Mouse (Mus musculus) liver, adult 2 months (tissue): Measurements from ENCODE around the gene Alox5ap. TPM values are rescaled to one million over a fixed set of nuclear protein-coding genes. Genes with fewer than 3 reads are reported as not detected.
A peak's percentile ranks its signal among the peaks of the same experiment; 100 is the strongest.

Experiments
- DNase-seq: peaks from one replicate; pipeline ENCODE4 v3.0.0-alpha.2; 2011; ENCODE audit warnings: low read depth, low spot score; ENCODE audit errors: extremely low read depth
- H3K27ac ChIP-seq: fragments of 200-500 bp; replicated peaks from 2 replicates; pipeline ENCODE4 v1.5.1; 2012; ENCODE audit warnings: low read depth, mild to moderate bottlenecking, control low read depth, inconsistent platforms, low read length; ENCODE audit not compliant: insufficient read depth
- H3K27me3 ChIP-seq: fragments of 200-500 bp; 2 replicates; pipeline ENCODE4 v1.6.1; 2012; ENCODE audit warnings: mild to moderate bottlenecking, moderate library complexity, low read length, inconsistent platforms; ENCODE audit not compliant: control insufficient read depth, insufficient read depth
- H3K36me3 ChIP-seq: fragments of 200-500 bp; 2 replicates; pipeline ENCODE4 v1.6.1; 2012; ENCODE audit warnings: low read length, inconsistent platforms; ENCODE audit not compliant: control insufficient read depth, insufficient read depth
- H3K4me1 ChIP-seq: fragments of 200-500 bp; 2 replicates; pipeline ENCODE4 v1.6.1; 2011; ENCODE audit warnings: low read length; ENCODE audit not compliant: control insufficient read depth, insufficient read depth
- H3K4me3 ChIP-seq: fragments of 200-500 bp; 2 replicates; pipeline ENCODE4 v1.5.1; 2011; ENCODE audit warnings: low read depth, mild to moderate bottlenecking, control low read depth, low read length, moderate library complexity; ENCODE audit not compliant: insufficient read depth
- H3K79me2 ChIP-seq: fragments of 200-500 bp; 2 replicates; pipeline ENCODE4 v1.6.1; 2012; ENCODE audit warnings: inconsistent platforms, mild to moderate bottlenecking, low read length, moderate library complexity; ENCODE audit not compliant: control insufficient read depth, insufficient read depth
- H3K9ac ChIP-seq: fragments of 200-500 bp; 2 replicates; pipeline ENCODE4 v1.6.1; 2012; ENCODE audit warnings: low read depth, mild to moderate bottlenecking, control low read depth, inconsistent platforms, low read length
- CTCF ChIP-seq: fragments of 200-500 bp; IDR thresholded peaks from 2 replicates; pipeline ENCODE4 v1.5.1; 2011; ENCODE audit warnings: low read depth, low read length, control low read depth
- POLR2A ChIP-seq: fragments of 200-500 bp; IDR thresholded peaks from 2 replicates; pipeline ENCODE4 v1.6.1; 2011; ENCODE audit warnings: low read length, control low read depth; ENCODE audit not compliant: insufficient read depth; ENCODE audit errors: extremely low read depth
- WGBS: fragments of 180-500 bp; shearing (Covaris S2); methylation state at CpG from one replicate; pipeline ENCODE4 v1.1.7; 2018; 5-methylcytosine and 5-hydroxymethylcytosine counted together
- polyA plus RNA-seq: library from polyadenylated mRNA; depleted of rRNA; stranded (reverse); fragments of >200 nt; gene quantifications from 2 replicates; pipeline ENCODE4 v1.2.3, GENCODE M21; 2012
- total RNA-seq: library from RNA; depleted of rRNA; stranded (reverse); fragments of >200 nt; gene quantifications from 2 replicates; pipeline ENCODE4 v1.2.3, GENCODE M21; 2014

Alox5ap gene
- total and polyA plus RNA-seq, 2 experiments: 3.8 to 6.4 TPM

DNA sequence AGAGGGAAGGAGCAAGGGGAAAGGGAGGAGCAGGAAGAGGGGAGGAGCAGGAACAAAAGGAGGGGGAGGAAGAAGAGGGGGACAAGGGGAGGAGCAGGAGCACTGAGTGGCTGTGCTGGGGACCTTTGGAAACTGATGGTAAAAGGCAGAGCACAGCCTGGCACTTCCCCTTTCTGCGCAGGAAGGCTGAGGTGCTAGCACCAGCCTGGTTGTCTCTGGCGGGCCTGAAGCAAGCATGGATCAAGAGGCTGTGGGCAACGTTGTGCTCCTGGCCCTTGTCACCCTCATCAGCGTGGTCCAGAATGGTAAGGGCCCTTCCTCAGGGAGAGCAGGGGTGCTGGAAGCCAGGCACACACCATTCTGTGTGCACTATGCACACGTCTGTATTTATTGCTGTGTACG is 312 bp downstream of the Alox5ap start:
- H3K27ac ChIP-seq: no peak overlapping the region
- H3K4me3 ChIP-seq: peak overlapping the region; percentile 44
- DNase-seq: no peak
- TF ChIP-seq POLR2A: no peak
- no peak for TF ChIP-seq CTCF
- WGBS: 61% methylated on average over 6 of the region's 6 CpGs
- H3K4me1 ChIP-seq: no peaks in the 10 kb centered on the region
- peak overlapping the region; percentile 49; the same call in 1 of the 2 replicates for H3K9ac ChIP-seq
- H3K36me3 ChIP-seq: no peaks in the 10 kb centered on the region
- H3K79me2 ChIP-seq: no peaks in the 10 kb centered on the region
- H3K27me3 ChIP-seq: no peaks in the 10 kb centered on the region

DNA sequence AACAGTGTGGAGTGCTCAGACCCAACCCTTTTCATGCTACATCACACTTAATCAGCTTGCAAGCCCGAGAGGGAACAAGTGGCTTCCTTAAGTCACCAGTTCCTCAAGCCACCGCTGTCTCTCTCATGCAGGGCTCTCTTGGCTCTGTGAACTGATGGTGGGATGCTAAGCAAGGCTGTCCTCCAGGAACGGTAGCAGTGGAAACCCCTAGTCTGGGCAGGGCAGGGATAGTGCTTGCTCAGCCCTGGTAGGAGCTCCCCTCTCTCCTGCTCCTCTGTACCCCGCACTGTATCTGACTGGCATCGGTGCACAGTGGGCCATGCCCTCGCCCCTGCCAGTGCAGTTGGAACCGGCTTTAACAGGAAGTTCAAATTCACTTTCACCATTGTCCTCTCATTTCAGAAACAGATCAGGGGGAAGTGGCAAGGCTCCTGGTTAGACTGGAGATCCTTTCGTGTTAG is 2.2 kb downstream of the Alox5ap start:
- H3K36me3 ChIP-seq: no peaks in the 10 kb centered on the region
- no peaks in the 10 kb centered on the region for H3K4me1 ChIP-seq
- DNase-seq: no peak
- no peak overlapping the region for H3K27ac ChIP-seq
- WGBS: 65% methylated on average over 8 of the region's 8 CpGs
- H3K79me2 ChIP-seq: no peaks in the 10 kb centered on the region
- H3K9ac ChIP-seq: no peak overlapping the region
- H3K27me3 ChIP-seq: no peaks in the 10 kb centered on the region
- peak overlapping the region; percentile 24; the same call in 1 of the 2 replicates for H3K4me3 ChIP-seq
- TF ChIP-seq POLR2A (no peak), CTCF (no peak)

DNA sequence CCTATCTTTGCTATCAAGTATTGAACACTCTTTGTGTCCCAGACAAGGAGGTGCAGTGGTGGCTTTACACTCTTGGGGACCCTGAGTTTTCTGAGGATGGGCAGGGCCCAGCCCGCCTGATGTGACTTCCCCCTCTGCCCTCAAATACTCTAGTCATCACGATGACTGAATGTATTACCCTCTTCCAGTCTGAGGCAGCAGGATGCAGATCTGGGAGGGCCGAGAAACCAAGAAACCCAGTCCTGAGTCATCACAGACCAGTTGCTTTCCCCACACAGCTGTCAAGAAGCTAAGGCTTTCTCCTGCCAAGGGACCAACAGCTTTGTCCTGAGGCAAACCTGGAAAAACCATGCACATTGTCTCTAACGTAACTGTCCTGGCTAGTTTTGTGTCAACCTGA is 2.9 kb downstream of the Alox5ap start:
- WGBS: 77% methylated on average over 4 of the region's 4 CpGs
- Histone ChIP-seq H3K9ac (no peak overlapping the region), H3K27ac (0 out of 2 replicates have a peak overlapping the region, but pooled peaks have one; percentile 14)

DNA sequence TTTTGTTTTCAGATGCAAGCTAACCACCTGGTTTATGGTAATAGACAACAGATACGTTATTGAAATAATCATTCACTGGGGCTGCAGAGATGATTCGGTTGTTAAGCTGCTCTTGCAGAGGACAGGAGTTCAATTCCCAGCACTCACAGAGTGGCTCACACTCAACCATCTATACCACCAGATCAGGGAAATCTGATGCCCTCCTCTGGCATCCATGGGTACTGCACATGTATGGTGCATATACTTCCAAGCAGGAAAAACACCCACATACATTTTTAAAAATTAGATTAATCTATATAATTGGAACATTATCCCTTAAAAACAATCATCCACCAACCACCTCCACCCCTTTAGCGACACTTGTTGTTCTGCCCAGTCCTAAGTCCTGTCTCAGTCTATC is 6.7 kb downstream of the Alox5ap start:
- TF ChIP-seq CTCF: no peak
- no peak for TF ChIP-seq POLR2A
- WGBS: 99% methylated on average over 3 of the region's 3 CpGs
- no peak overlapping the region for H3K27ac ChIP-seq

More for the DNA sequence above, 2.9 kb downstream of the Alox5ap start:
- no peak for DNase-seq
- Histone ChIP-seq H3K79me2 (no peaks in the 10 kb centered on the region), H3K27me3 (no peaks in the 10 kb centered on the region), H3K36me3 (no peaks in the 10 kb centered on the region), H3K4me1 (no peaks in the 10 kb centered on the region), H3K4me3 (no peak overlapping the region)
- TF ChIP-seq POLR2A (no peak), CTCF (no peak)

DNA sequence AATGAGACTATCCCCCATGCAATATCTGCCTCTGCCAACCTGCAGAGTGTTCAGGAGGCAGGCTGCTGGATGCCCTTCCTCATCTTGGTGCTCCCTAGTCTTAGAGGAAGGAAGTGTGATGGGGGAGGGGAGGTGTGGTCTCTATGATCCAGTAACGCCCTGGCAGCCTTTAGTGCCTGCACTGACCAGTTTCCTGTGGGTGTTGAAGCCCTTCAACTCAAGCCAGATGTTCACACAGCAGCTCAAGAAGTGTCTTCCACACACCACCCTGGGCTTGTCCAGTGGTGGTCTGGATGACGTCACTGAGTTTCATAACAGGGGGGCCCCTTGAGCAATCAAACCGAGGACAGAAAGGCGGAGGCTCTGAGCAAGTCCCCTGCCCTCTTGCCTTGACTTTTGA is 8.0 kb downstream of the Alox5ap start:
- no peak overlapping the region for H3K9ac ChIP-seq
- no peak for TF ChIP-seq POLR2A
- no peak for TF ChIP-seq CTCF
- H3K79me2 ChIP-seq: no peaks in the 10 kb centered on the region
- no peaks in the 10 kb centered on the region for H3K27me3 ChIP-seq
- no peak overlapping the region for H3K27ac ChIP-seq
- H3K4me1 ChIP-seq: no peaks in the 10 kb centered on the region
- no peaks in the 10 kb centered on the region for H3K36me3 ChIP-seq
- peak; percentile 23 for DNase-seq
- WGBS: 73% methylated on average over 4 of the region's 4 CpGs
- no peak overlapping the region for H3K4me3 ChIP-seq

More for the DNA sequence above, 6.7 kb downstream of the Alox5ap start:
- no peaks in the 10 kb centered on the region for H3K4me1 ChIP-seq
- no peak for DNase-seq
- H3K4me3 ChIP-seq: no peak overlapping the region
- H3K9ac ChIP-seq: no peak overlapping the region
- H3K79me2 ChIP-seq: no peaks in the 10 kb centered on the region
- H3K27me3 ChIP-seq: no peaks in the 10 kb centered on the region
- no peaks in the 10 kb centered on the region for H3K36me3 ChIP-seq

DNA sequence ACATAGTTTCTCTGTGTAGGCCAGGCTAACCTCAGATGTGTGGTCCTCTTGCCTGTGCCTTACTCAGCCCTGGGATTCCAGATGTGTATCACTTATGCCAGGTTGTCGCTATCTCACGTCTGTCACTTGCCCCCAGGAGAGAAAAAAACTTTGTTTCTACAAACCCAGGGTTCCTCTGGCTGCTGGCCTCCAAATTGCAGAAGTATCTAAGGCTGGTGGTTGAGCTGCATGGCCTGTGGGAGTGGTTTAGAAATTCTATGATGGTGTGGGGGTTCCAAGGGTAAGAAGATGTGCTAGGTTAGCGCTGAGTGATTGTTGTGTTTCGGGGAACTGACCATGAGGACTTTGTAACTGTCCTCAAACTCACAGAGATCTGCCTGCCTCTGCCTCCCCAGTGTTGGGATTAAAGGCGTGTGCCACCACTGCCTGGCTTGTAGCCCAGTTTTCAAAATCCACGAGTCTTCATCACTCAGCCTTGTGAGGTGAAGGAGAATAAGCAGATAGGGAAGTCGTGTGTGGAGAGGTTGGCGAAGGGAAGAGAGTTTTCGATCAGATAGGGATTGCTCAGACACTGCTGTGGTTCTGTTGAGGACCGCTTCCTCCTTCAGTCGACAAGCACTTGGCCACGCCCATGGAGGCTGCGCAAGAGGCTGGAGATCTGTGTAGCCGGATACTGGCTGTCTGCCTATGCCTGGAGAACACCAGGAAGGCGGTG is 10.0 kb downstream of the Alox5ap start:
- Histone ChIP-seq H3K9ac (no peak overlapping the region), H3K79me2 (no peaks in the 10 kb centered on the region), H3K4me1 (no peaks in the 10 kb centered on the region), H3K4me3 (no peak overlapping the region), H3K27me3 (no peaks in the 10 kb centered on the region), H3K36me3 (no peaks in the 10 kb centered on the region), H3K27ac (peak overlapping the region; percentile 19; the same call in 1 of the 2 replicates)
- TF ChIP-seq CTCF: no peak
- no peak for TF ChIP-seq POLR2A
- DNase-seq: peak; percentile 33
- 85% methylated on average over 15 of the region's 15 CpGs for WGBS
